Mouse (Mus musculus): ENCODE measurements around the gene Cdc73. TPM values are rescaled to one million over a fixed set of nuclear protein-coding genes. Genes with fewer than 3 reads are reported as not detected.
"Not testable (repeated sequence)": the region's sequence is repeated elsewhere in the genome, so short reads cannot be mapped to it uniquely, and the experiment has no call there.

Cdc73 gene
- total RNA-seq (2021) = 10 to 100 TPM; 35.9 to 44.6 TPM
- long read RNA-seq, experiment 1, full-length matches to known transcripts = 6 of 7 reads
- long read RNA-seq, experiment 1, partial matches to known transcripts = 0 of 7 reads
- long read RNA-seq, experiment 1, other reads (novel, unspliced or antisense) = 1 of 7 reads
- long read RNA-seq, experiment 2, full-length matches to known transcripts = 7 of 9 reads
- long read RNA-seq, experiment 2, partial matches to known transcripts = 1 of 9 reads
- long read RNA-seq, experiment 2, other reads (novel, unspliced or antisense) = 1 of 9 reads

DNA sequence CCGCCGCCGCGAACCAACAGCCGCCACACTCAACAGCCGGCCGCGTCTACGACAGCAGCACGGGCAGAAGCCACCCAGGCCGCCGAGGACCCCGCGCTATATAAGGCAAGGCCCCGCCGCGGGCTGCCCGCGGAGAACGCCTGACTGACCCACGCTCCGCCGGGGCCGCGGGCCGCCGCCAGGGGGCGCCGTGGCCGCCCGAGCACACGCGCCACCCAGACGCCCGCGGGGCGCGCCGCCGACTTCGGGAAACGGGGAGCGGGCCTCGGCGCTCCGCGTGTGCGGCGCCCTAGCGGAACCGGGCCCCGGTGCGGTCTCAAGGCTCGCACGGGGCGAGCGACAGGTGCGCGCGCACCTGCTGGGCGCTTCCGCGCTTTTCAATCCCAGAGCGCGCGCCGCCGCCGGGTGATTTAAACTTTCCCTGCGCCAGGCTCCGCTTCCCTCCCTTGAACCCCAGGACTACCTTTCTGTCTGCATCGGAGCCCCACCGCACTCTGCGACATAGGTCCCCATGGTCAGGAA lies at the start of gene Cdc73:
Gene Cdc73, minus strand, starts transcription at position 153 of the 522 bp plus-strand sequence.
- intact Hi-C loops (cut with DNase I) = loop anchor here (5.0 to 10.0 kb wide), 2 partner anchors 34 to 72 kb away; partner anchors contain the start of genes Trove2 and Uchl5

DNA sequence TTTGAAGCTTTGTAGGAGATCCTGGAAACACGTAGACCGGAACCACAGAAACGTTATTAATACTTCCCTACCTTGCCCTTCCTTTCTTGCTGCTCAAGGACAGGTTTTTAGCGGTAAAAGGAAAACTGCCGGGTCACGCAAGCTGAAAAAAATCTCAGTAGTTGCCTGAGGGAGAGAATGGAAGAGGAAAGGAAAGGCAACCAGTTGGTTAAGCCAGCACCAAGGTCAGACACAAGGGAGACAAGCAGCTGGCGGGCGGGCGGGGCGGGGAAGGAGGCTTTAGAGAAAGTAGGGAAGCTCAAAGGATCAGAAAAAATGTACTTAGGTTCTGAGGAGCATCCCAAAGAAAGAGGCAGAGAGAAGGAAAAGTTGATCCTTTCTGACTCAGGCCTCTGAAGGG lies 43.2 kb upstream of the Cdc73 start:
- no peak for DNase-seq
- intact Hi-C loops (cut with DNase I) = no loop called here

More for the DNA sequence above, at the start of gene Cdc73:
- peak; percentile 89 for DNase-seq

DNA sequence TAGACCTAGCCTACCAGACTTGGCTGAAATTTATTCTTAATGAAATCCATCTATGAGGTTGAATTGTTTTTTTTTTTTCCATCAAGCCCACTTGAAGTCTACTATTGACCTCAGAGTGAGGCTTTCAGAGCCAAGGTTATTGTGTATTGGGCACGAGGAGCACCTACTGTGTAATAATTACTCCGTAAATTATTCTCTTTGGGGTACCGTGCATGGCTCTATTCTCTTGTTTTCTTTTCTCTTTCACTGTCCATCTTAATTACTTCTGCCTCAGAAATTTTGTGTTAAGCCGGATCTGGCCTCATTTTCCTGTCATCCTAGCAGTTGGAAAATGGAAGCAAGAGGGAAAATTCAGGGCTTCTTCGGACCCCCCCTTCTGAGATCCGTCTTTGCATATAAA lies 39.5 kb upstream of the Cdc73 start:
- no peak for DNase-seq
- intact Hi-C loops (cut with DNase I) = no loop called here

DNA sequence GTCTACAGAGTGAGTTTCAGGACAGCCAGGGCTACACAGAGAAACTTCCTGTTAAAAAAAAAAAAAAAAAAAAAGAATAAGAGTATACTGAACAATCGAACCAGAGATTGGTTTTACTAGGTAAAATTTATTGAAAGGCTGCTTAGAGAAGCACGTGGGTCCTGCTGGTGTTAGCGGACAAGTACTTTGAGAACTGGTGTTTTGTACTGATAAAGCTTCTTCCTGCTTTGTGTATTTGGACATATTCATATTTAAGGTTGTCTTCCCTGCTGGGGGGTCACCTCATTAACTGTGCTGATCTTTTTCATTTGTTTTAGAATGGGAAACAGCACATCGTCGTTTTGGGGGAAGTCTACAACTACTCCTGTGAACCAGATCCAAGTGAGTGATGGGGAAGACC lies 38.6 kb upstream of the Cdc73 start:
- no peak for DNase-seq
- intact Hi-C loops (cut with DNase I) = no loop called here

- no peak for DNase-seq
- intact Hi-C loops (cut with DNase I) = no loop called here
These were observed 37.9 kb upstream of the Cdc73 start for GRCm38 (mm10) chr1:143740581-143740980.

GRCm38 (mm10) chr1:143739361-143740350 lies 37.0 kb upstream of the Cdc73 start:
- intact Hi-C loops (cut with DNase I) = loop anchor here (5.0 kb wide), 1 partner anchor 37 kb away; the partner anchor contains the start of gene Cdc73
- DNase-seq = peak; percentile 71 to 72

GRCm38 (mm10) chr1:143738811-143739210 lies 36.1 kb upstream of the Cdc73 start:
- intact Hi-C loops (cut with DNase I) = loop anchor here (5.0 kb wide), 1 partner anchor 37 kb away; the partner anchor contains the start of gene Cdc73
- DNase-seq = no peak

- no peak for DNase-seq
- intact Hi-C loops (cut with DNase I) = no loop called here
These were observed 31.3 kb upstream of the Cdc73 start for GRCm38 (mm10) chr1:143733914-143734410.

DNA sequence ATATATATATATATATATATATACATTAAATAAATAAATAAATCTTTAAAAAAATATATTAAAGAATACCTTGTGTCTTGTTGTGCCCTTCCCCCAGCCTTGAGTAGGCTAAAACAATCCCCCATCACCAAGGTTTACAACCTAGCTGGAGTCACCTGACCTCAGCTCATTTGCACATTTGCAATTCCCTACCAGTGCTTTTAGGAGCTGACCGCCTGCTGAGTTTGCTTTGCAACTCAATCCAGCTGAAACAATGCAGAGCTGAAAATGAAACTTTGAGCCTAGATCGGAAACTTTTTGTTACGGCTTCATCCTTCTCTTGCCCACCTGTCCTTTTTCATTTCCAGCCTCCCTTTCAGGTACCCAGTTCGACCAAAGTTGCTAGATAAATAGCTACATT lies 29.0 kb upstream of the Cdc73 start:
- intact Hi-C loops (cut with DNase I) = no loop called here
- no peak for DNase-seq

DNA sequence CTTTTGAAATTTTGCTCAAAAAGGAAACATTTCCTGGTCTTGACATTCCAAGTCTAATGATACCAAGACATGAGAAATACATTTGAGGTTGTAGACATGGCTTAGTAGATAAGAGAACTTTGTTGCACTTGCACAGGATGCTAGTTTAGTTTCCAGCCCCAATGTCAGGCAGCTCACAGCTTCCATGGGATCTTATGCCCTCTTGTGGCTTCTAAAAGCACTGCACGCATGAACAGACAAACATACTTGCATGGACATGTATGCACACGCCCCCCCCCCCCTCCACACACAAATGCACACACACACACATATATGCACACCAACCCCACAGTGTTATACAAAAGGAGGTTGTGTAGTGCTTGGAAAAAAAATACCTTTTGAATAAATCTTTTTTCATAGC lies 28.2 kb upstream of the Cdc73 start:
- intact Hi-C loops (cut with DNase I) = no loop called here
- DNase-seq = no peak

DNA sequence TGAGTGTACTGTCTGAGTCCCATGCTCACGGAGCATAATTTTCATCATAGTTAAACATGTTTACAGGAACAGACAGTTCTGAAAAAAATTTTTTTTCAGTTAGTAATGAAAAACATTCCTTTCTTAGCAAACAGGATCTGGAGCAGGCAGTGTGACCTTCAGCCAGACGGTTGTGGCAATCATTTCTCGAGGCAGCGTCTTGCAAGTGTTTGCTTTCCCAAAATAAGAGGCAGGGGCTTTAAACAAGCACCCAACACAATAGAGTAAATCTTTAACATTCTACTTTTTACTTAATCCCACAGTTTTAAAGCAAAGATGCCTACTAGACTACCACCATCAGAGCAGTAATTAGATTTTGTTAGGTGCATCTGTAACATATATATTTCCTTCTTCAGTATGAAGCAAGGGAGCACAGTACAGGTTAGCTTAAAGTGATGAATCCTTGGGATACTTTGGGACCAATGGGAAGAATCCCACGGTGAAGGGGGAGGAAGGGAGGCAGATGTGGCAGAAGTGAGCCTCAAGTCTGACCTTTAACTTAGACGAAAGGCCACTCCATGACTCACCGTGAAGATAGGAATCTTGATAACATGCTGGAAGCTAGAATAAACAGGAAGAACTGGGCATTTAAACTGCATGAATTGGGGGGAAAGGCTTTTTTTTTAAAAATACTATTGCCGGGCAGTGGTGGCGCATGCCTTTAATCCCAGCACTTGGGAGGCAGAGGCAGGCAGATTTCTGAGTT lies 25.2 kb upstream of the Cdc73 start:
- intact Hi-C loops (cut with DNase I) = no loop called here

GRCm38 (mm10) chr1:143724456-143725064 lies 21.9 kb upstream of the Cdc73 start:
- DNase-seq = no peak
- intact Hi-C loops (cut with DNase I) = no loop called here

More for the DNA sequence above, 25.2 kb upstream of the Cdc73 start:
- DNase-seq = no peak

DNA sequence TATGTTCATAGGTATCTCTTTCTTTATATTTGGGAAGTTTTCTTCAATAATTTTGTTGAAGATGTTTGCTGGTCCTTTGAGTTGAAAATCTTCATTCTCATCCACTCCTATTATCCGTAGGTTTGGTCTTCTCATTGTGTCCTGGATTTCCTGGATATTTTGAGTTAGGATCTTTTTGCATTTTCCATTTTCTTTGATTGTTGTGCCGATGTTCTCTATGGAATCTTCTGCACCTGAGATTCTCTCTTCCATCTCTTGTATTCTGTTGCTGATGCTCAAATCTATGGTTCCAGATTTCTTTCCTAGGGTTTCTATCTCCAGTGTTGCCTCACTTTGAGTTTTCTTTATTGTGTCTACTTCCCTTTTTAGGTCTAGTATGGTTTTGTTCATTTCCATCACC lies 13.3 kb upstream of the Cdc73 start, which contains the start of gene Glrx2:
Gene Glrx2, plus strand, starts transcription at position 301 of the 400 bp plus-strand sequence.
- intact Hi-C loops (cut with DNase I) = not testable (repeated sequence)

DNA sequence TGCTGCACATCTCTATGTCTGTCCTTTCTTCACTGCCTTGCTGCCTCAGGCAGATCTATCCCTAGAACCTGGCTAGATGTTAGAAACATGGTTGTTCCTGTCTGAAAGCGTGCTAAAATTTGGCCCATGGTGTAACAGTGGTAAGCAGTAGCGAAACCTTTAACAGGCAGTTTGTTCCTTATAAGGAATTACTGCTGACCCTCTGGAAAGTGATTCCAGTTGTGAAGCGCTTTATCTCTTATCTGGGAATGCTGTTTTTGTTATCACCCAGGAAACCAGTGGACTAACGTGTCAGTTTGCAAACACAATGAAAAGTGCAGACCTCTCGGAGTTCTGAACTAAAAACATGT lies 7.9 kb upstream of the Cdc73 start:
- intact Hi-C loops (cut with DNase I) = no loop called here
- DNase-seq = no peak

More for the DNA sequence above, 13.3 kb upstream of the Cdc73 start, which contains the start of gene Glrx2:
- not testable (repeated sequence) for DNase-seq

- intact Hi-C loops (cut with DNase I) = loop anchor here (10.0 kb wide), 1 partner anchor 65 kb away; the partner anchor contains the start of genes Trove2 and Uchl5
- DNase-seq = no peak
These were observed 7.4 kb upstream of the Cdc73 start for GRCm38 (mm10) chr1:143709966-143710626.

DNA sequence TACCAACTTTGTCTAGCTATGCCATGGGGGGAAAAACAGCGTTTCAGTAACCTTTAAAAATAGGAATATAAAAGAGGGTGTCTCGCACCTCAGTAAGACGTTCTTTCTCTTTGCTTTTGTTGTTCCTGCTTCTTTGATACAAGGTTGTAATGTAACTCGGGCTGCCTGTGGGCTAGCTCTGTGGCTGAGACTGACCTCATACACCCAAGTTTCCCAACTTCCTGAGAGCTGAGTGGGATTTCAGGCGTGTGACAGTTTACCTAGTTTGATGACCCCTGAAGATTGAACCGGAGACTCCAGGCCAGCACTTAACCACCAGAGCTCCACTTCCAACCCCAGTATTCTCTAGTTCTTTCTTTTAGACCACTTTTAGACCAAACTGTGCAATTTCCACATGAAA lies 5.7 kb upstream of the Cdc73 start:
- no peak for DNase-seq
- intact Hi-C loops (cut with DNase I) = loop anchor here (10.0 kb wide), 1 partner anchor 66 kb away; the partner anchor contains the start of genes Trove2 and Uchl5

DNA sequence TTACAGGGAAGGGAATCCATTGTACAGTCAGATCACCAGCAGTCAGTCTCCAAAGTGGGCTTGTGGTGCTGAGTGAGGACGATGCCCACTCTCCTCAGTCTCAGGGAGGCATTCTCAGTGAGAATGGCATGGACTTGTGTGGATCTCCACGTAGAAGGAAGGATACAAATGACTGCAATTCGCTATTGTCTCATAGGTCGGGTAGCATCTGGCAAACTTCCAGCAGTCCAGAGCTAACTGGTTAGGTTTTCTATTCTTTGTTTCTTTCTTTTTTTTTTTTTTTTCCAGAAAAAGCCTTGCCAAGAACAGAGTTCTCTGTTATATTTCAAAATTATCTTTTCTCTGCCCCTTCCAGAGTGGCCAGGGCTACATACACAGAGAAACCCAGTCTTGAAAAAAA lies 4.3 kb upstream of the Cdc73 start:
- DNase-seq = no peak
- intact Hi-C loops (cut with DNase I) = loop anchor here (10.0 kb wide), 1 partner anchor 68 kb away; the partner anchor contains the start of genes Trove2 and Uchl5

DNA sequence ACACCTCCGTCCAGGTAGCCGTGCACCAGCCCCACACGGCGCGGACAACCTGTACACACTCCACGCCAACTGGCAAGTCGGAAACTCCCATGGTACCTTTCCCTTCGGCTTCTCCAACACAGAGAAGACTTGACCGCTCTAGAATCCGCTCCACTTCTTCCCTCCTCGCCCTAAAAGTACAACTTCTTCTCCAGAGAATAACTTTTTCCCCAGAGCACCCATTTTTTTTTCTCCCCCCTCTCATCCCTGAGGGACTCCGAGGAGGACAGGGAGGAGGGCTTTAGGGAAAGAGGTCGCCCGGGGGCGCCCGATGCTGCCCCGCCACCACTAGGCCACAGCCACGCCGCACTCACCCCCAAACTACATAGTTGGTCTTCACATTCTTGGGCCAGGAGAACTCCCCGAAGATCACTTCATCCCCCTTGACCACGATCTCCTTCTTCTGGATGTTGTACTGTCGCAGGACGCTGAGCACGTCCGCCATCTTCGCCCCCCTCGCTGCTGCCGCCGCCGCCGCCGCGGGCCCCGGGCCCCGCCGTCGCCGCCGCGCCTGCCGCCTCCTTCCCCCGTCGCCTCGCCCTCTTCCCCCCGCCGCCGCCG lies 452 bp downstream of the Cdc73 start:
- intact Hi-C loops (cut with DNase I) = loop anchor here (5.0 to 10.0 kb wide), 2 partner anchors 35 to 73 kb away; partner anchors contain the start of genes Trove2 and Uchl5
- peak in 1 of 2 experiments; percentile 4 for DNase-seq

Measured in gastrocnemius, postnatal 36 days (tissue).